Mouse (Mus musculus) liver, adult 2 months (tissue): ENCODE data around the gene Ramp1. TPM values are rescaled to one million over a fixed set of nuclear protein-coding genes. Genes with fewer than 3 reads are reported as not detected.

ENCODE experiments used
- DNase-seq: peaks from one replicate; pipeline ENCODE4 v3.0.0-alpha.2; 2011; ENCODE audit warnings: low read depth, low spot score; ENCODE audit errors: extremely low read depth
- H3K27ac ChIP-seq: fragments of 200-500 bp; replicated peaks from 2 replicates; pipeline ENCODE4 v1.5.1; 2012; ENCODE audit warnings: low read depth, mild to moderate bottlenecking, control low read depth, inconsistent platforms, low read length; ENCODE audit not compliant: insufficient read depth
- H3K27me3 ChIP-seq: fragments of 200-500 bp; 2 replicates; pipeline ENCODE4 v1.6.1; 2012; ENCODE audit warnings: mild to moderate bottlenecking, moderate library complexity, low read length, inconsistent platforms; ENCODE audit not compliant: control insufficient read depth, insufficient read depth
- H3K36me3 ChIP-seq: fragments of 200-500 bp; 2 replicates; pipeline ENCODE4 v1.6.1; 2012; ENCODE audit warnings: low read length, inconsistent platforms; ENCODE audit not compliant: control insufficient read depth, insufficient read depth
- H3K4me1 ChIP-seq: fragments of 200-500 bp; 2 replicates; pipeline ENCODE4 v1.6.1; 2011; ENCODE audit warnings: low read length; ENCODE audit not compliant: control insufficient read depth, insufficient read depth
- H3K4me3 ChIP-seq: fragments of 200-500 bp; 2 replicates; pipeline ENCODE4 v1.5.1; 2011; ENCODE audit warnings: low read depth, mild to moderate bottlenecking, control low read depth, low read length, moderate library complexity; ENCODE audit not compliant: insufficient read depth
- H3K79me2 ChIP-seq: fragments of 200-500 bp; 2 replicates; pipeline ENCODE4 v1.6.1; 2012; ENCODE audit warnings: inconsistent platforms, mild to moderate bottlenecking, low read length, moderate library complexity; ENCODE audit not compliant: control insufficient read depth, insufficient read depth
- H3K9ac ChIP-seq: fragments of 200-500 bp; 2 replicates; pipeline ENCODE4 v1.6.1; 2012; ENCODE audit warnings: low read depth, mild to moderate bottlenecking, control low read depth, inconsistent platforms, low read length
- CTCF ChIP-seq: fragments of 200-500 bp; IDR thresholded peaks from 2 replicates; pipeline ENCODE4 v1.5.1; 2011; ENCODE audit warnings: low read depth, low read length, control low read depth
- POLR2A ChIP-seq: fragments of 200-500 bp; IDR thresholded peaks from 2 replicates; pipeline ENCODE4 v1.6.1; 2011; ENCODE audit warnings: low read length, control low read depth; ENCODE audit not compliant: insufficient read depth; ENCODE audit errors: extremely low read depth
- WGBS: fragments of 180-500 bp; shearing (Covaris S2); methylation state at CpG from one replicate; pipeline ENCODE4 v1.1.7; 2018; 5-methylcytosine and 5-hydroxymethylcytosine counted together
- polyA plus RNA-seq: library from polyadenylated mRNA; depleted of rRNA; stranded (reverse); fragments of >200 nt; gene quantifications from 2 replicates; pipeline ENCODE4 v1.2.3, GENCODE M21; 2012
- total RNA-seq: library from RNA; depleted of rRNA; stranded (reverse); fragments of >200 nt; gene quantifications from 2 replicates; pipeline ENCODE4 v1.2.3, GENCODE M21; 2014

Gene Ramp1
- total and polyA plus RNA-seq, 2 experiments: 3.6 to 6.3 TPM

DNA sequence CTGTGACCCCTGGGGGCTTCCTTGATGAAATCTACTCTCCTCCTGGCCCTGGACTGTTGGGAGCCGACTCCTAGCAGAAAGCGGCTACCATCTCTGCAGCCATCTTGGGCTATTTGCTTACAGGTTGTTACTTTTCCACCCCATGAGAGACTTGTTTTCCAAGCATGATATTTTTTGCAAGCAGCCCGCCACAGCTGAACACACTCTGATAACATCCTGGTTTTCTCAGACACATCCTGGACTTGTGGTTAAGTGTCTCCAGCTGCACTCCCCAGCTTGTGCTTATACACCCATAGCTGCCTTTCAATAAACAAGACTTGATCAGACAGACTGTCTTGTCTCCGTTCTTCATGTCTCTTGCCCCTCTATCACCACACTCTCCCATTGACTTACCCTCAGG, 61.6 kb downstream of the Ramp1 start:
- Histone ChIP-seq H3K4me1 (peaks cover 2% of the 10 kb centered on the region; the same call in 1 of the 2 replicates), H3K27ac (no peak overlapping the region), H3K9ac (no peak overlapping the region), H3K36me3 (no peaks in the 10 kb centered on the region), H3K27me3 (no peaks in the 10 kb centered on the region), H3K4me3 (no peak overlapping the region), H3K79me2 (no peaks in the 10 kb centered on the region)
- DNase-seq: no peak
- TF ChIP-seq CTCF: no peak
- TF ChIP-seq POLR2A: no peak
- 89% methylated on average over 4 of the region's 4 CpGs for whole genome bisulfite sequencing

DNA sequence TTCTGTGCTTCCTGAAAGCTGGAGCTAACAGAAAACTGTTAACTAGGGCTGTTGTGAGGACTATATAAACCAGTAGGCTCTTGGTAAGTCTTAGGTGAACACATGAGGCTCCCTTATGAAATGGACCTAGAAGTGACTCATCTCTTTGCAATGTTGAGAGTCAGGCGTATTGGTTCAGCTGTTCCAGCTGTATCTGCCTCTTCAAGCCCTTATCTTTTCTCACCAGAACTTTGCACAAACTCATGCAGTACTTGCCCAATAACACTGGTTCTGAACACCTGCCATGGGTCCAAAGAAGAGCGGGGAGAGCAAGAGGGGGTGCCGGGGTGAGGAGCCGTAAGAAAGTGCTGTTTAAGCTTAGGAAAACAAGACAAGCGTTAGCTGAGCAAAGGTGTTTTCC, 68.6 kb downstream of the Ramp1 start:
- H3K4me3 ChIP-seq: no peak overlapping the region
- H3K9ac ChIP-seq: no peak overlapping the region
- H3K27ac ChIP-seq: no peak overlapping the region
- no peaks in the 10 kb centered on the region for H3K36me3 ChIP-seq
- H3K27me3 ChIP-seq: no peaks in the 10 kb centered on the region
- peaks cover 16% of the 10 kb centered on the region for H3K4me1 ChIP-seq
- TF ChIP-seq CTCF (no peak), POLR2A (no peak)
- WGBS: 88% methylated on average over 5 of the region's 5 CpGs
- H3K79me2 ChIP-seq: peaks cover 17% of the 10 kb centered on the region
- no peak for DNase-seq

DNA sequence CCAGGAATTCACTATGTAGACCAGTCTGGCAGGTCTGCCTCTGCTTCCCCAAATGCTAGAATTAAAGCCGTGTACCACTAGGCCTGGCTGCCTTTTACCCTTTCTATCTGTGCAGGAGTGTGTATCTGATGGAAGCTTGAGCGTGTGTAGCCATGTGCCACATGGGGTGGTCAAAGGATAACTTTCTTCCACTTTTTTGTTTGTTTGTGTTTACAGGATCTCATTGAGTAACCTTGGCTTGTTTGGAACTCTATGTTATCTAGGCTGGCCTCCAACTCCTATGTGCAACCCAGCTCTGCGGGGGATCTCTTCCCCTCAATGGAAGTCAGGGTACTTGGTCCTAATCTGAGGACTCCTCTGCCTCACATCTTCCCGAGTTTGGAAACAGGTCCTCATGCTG, 69.3 kb downstream of the Ramp1 start:
- Histone ChIP-seq H3K4me1 (peaks cover 16% of the 10 kb centered on the region), H3K79me2 (peaks cover 23% of the 10 kb centered on the region), H3K27me3 (no peaks in the 10 kb centered on the region), H3K27ac (no peak overlapping the region), H3K9ac (no peak overlapping the region), H3K4me3 (no peak overlapping the region), H3K36me3 (no peaks in the 10 kb centered on the region)
- TF ChIP-seq CTCF: no peak
- no peak for TF ChIP-seq POLR2A
- DNase-seq: no peak
- WGBS: 42% methylated on average over 4 of the region's 4 CpGs

DNA sequence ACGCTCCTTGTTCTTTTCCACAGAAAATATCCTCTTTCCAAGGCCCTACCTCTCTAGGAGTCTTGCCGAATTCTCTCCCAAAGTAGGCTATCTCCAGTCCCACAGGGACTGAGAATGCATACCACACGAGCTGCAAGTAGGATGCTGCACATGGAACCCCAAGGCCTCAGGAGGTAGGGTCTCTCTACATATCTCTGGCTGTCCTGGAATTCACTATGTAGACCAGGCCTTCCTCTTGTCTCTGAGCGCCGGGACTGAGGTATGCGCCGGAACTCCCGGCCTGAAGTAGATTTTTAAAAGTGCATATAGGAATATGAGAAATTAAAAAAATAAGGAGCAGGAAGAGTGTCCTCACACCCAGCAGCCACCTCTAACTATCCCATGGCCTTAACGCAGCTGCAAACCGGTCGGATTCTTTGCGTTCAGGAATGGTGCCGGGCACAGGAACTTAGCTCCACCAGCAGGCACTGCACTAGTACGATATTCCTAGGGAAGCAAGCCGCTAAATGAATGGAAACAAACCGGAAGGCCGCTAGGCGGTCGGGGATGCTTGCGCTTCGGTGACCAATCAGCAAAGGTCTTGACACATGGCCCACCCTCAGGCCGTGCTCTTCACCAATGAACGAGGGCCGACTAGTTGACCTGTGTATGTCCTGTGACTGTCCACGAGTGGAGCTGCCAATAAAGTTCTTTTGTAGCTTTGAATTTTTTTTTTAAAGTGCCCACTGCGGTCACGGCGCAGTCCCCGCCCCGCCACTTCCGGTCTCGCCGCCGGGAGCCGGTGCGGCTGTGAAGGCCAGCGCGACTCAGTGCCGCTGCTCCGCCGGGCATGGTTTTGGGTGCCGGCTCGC, 70.2 kb downstream of the Ramp1 start, which contains the start of gene Ube2f:
Gene Ube2f (plus strand): TSS at position 741 of the 851 bp plus-strand sequence.
- Histone ChIP-seq H3K4me1 (peaks cover 16% of the 10 kb centered on the region), H3K4me3 (peak within 1 kb of the TSS; percentile 86), H3K27ac (peak within 1 kb of the TSS; percentile 90), H3K27me3 (no peaks in the 10 kb centered on the region), H3K79me2 (peaks cover 27% of the 10 kb centered on the region), H3K9ac (peak within 1 kb of the TSS; percentile 93), H3K36me3 (0 out of 2 replicates have a peak, but pooled peaks cover 2% of the 10 kb centered on the region)
- peak; percentile 75 for TF ChIP-seq POLR2A
- peak; percentile 57 for TF ChIP-seq CTCF
- peak; percentile 98 for DNase-seq
- under 1% methylated on average over 43 of the region's 43 CpGs for WGBS

DNA sequence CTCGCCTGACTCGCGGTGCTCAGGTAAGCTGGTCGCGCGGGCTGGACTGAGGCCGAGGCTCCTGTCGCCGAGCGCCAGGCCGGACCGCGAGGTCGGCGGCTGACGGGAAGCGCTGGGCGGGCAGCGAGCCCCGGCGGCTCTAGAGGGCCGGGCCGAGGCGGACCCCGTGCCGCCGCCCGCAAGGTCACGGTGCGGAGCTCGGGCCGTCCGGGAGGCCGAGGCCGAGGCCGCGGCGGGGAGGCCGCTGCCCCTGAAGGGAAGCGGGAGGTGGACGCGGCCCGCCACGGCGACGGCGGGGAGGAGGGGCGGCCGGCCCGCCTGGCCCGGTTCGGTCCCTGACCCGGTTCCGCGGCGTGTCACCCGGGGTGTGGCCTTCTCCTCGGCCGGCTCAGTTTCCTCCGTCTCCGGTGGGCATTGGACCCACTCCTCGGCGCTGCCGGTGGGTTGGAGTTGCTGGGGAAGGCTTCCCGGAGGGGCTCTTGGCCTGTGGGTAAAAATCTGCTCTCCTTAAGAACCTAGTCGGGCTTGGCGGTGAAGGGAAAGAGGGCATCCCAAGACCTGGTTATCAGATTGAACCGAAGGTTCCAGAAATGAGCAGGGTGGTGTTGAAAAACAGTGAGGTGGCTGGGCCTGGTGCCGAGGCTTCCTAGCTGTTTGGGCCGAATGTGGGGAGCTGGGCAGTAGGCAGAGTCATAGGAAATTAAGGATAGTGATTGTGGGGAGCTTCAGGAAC, 71.0 kb downstream of the Ramp1 start:
- peak overlapping the region; percentile 93 for H3K9ac ChIP-seq
- 0 out of 2 replicates have a peak, but pooled peaks cover 2% of the 10 kb centered on the region for H3K36me3 ChIP-seq
- peak overlapping the region; percentile 90 for H3K27ac ChIP-seq
- WGBS: under 1% methylated on average over 70 of the region's 70 CpGs
- peaks cover 30% of the 10 kb centered on the region for H3K79me2 ChIP-seq
- TF ChIP-seq CTCF: no peak
- TF ChIP-seq POLR2A: no peak
- peaks cover 15% of the 10 kb centered on the region for H3K4me1 ChIP-seq
- peak overlapping the region; percentile 86 for H3K4me3 ChIP-seq
- H3K27me3 ChIP-seq: no peaks in the 10 kb centered on the region
- peak; percentile 66 for DNase-seq
